ENCODE assay signal across 20 mouse cellular contexts in genomic region chr2:132195602-132196001, GRCm38 (mm10). TPM values are rescaled to one million over a fixed set of nuclear protein-coding genes. Genes with fewer than 3 reads are reported as not detected.
A peak's percentile ranks its signal among the peaks of the same experiment; 100 is the strongest.
DNase-seq lines count a peak whose midpoint lies in the region; ATAC-seq and TF ChIP-seq lines count a peak whose summit lies in the region.
"Had no signal": no experiment of that assay in that cellular context is flagged by ENCODE, and none has a peak within 500 bp of the region (broad histone marks: within the 10 kb centered on the region; RNA-seq: fewer than 3 reads in every experiment).

No protein-coding gene starts in this region.

- H3K4me2 ChIP-seq in heart, embryonic 12.5 days = no peak overlapping the region
- H3K4me2 ChIP-seq: hindbrain, embryonic 12.5 days; hindbrain, embryonic 15.5 days had no signal

- H3K9me3 ChIP-seq in heart, embryonic 12.5 days (replicated peaks) = no peaks in the 10 kb centered on the region
- no peaks in the 10 kb centered on the region for H3K9me3 ChIP-seq in forebrain, embryonic 10.5 days
- H3K9me3 ChIP-seq: heart, embryonic 10.5 days; hindbrain, embryonic 12.5 days; hindbrain, embryonic 15.5 days had no signal

- H3K36me3 ChIP-seq in heart, embryonic 12.5 days = no peaks in the 10 kb centered on the region
- no peaks in the 10 kb centered on the region for H3K36me3 ChIP-seq in C2C12 (ENCODE audit: control insufficient read depth, insufficient read depth)
- no peaks in the 10 kb centered on the region for H3K36me3 ChIP-seq in forebrain, embryonic 10.5 days (replicated peaks)
- H3K36me3 ChIP-seq: heart, embryonic 10.5 days; hindbrain, embryonic 12.5 days; hindbrain, embryonic 15.5 days had no signal

- WGBS in heart, embryonic 12.5 days = 91% methylated on average over 2 of the region's 2 CpGs
- WGBS in forebrain, embryonic 10.5 days = 87% methylated on average over 2 of the region's 2 CpGs

- no peak overlapping the region for H3K9ac ChIP-seq in heart, embryonic 12.5 days
- H3K9ac ChIP-seq: forebrain, postnatal 0 days; hindbrain, embryonic 12.5 days; hindbrain, embryonic 15.5 days had no signal

- no peaks in the 10 kb centered on the region for H3K79me2 ChIP-seq in C2C12 (ENCODE audit: control insufficient read depth, insufficient read depth)

- H3ac ChIP-seq in C2C12 (ENCODE audit: control insufficient read depth, insufficient read length, low read depth) = no peak overlapping the region

- no peak for ATAC-seq in heart, embryonic 12.5 days (ENCODE audit: insufficient number of reproducible peaks, low FRiP score)
- ATAC-seq: activated CD4-positive, CD25-positive, alpha-beta regulatory T cell, adult 4 months; forebrain, embryonic 14.5 days; forebrain, postnatal 0 days; intestine, postnatal 0 days had no signal

- H3K27me3 ChIP-seq in heart, embryonic 12.5 days (replicated peaks) = no peaks in the 10 kb centered on the region
- H3K27me3 ChIP-seq in C2C12 (ENCODE audit: control insufficient read depth, insufficient read depth, insufficient read length) = no peaks in the 10 kb centered on the region
- H3K27me3 ChIP-seq in forebrain, embryonic 10.5 days (ENCODE audit: poor library complexity, severe bottlenecking) = no peaks in the 10 kb centered on the region
- H3K27me3 ChIP-seq: hindbrain, embryonic 12.5 days; hindbrain, embryonic 15.5 days had no signal

- H3K79me3 ChIP-seq in C2C12 (ENCODE audit: low read depth) = no peaks in the 10 kb centered on the region

- no peaks in the 10 kb centered on the region for H3K4me1 ChIP-seq in heart, embryonic 12.5 days (replicated peaks)
- peaks cover 8% of the 10 kb centered on the region for H3K4me1 ChIP-seq in forebrain, embryonic 10.5 days
- H3K4me1 ChIP-seq: heart, embryonic 10.5 days; hindbrain, embryonic 12.5 days; hindbrain, embryonic 15.5 days had no signal

- no peak overlapping the region for H3K27ac ChIP-seq in heart, embryonic 12.5 days (ENCODE audit: poor library complexity, severe bottlenecking)
- no peak overlapping the region for H3K27ac ChIP-seq in forebrain, embryonic 10.5 days
- H3K27ac ChIP-seq: heart, adult 2 months; heart, embryonic 10.5 days; hindbrain, embryonic 12.5 days; hindbrain, embryonic 15.5 days had no signal

- H3K4me3 ChIP-seq in heart, embryonic 12.5 days = no peak overlapping the region
- no peak overlapping the region for H3K4me3 ChIP-seq in C2C12 (ENCODE audit: insufficient read depth, poor library complexity, severe bottlenecking)
- no peak overlapping the region for H3K4me3 ChIP-seq in forebrain, embryonic 10.5 days
- H3K4me3 ChIP-seq: heart, adult 2 months; heart, embryonic 10.5 days; hindbrain, embryonic 12.5 days; hindbrain, embryonic 15.5 days had no signal

- DNase-seq in adrenal gland, postnatal 36 days = peak; percentile 8 to 22
- DNase-seq in adrenal gland, postnatal 4 days (ENCODE audit: low spot score in 2 of 2) = no peak
- peak; percentile 24 for DNase-seq in heart, adult 11 months
- DNase-seq in brain, adult 2 months (ENCODE audit: low read depth, low spot score) = peak; percentile 5
- no peak for DNase-seq in layer of hippocampus, postnatal 14 days (ENCODE audit: low spot score in 2 of 2)
- no peak for DNase-seq in forebrain, embryonic 10.5 days (ENCODE audit: extremely low spot score, low spot score)
- DNase-seq: cerebellum, adult 18-20 months; cerebellum, adult 9-10 months; cerebellum, postnatal 14 days; forebrain, postnatal 0 days; gastrocnemius, postnatal 10 days; heart, adult 2 months had no signal

- no peak for TF ChIP-seq CTCF in C2C12 (IDR thresholded peaks at IDR 0.05; ENCODE audit: control insufficient read depth, insufficient read depth, insufficient read length)

TF ChIP-seq in C2C12, 6 proteins besides CTCF, POLR2A, EP300 and RAD21:
- TF ChIP-seq MYOD1 (IDR thresholded peaks at IDR 0.05; ENCODE audit: control insufficient read depth, insufficient read length, low read depth) (peak; percentile 32), FOSL1 (IDR thresholded peaks at IDR 0.05; ENCODE audit: insufficient read depth, low read length, poor library complexity, severe bottlenecking) (no peak), MAX (IDR thresholded peaks at IDR 0.05) (no peak), USF1 (IDR thresholded peaks at IDR 0.05; ENCODE audit: low read depth) (no peak), MYOG (IDR thresholded peaks at IDR 0.05; ENCODE audit: control insufficient read depth, extremely low read depth, insufficient read length) (no peak), CEBPB (IDR thresholded peaks at IDR 0.05; ENCODE audit: low read depth) (no peak)

RNA-seq across cellular contexts. Expression of gene Slc23a2, which starts 50.7 kb away (rescaled TPM):
- total RNA-seq in adrenal gland, postnatal 36 days (2021) = 100 to 1,000 TPM in 1 of 2 experiments, 10 to 100 TPM in 1; 85.9 to 282 TPM
- 10 to 100 TPM; 60.4 to 67.4 TPM for total RNA-seq in adrenal gland, postnatal 4 days (2021)
- polyA plus RNA-seq in heart, embryonic 12.5 days (2016; fragmentation: Nextera tagmentation; extraction: Ambion mirVana) = 10.1 and 12.1 TPM in 2 replicates
- 12.0 TPM for polyA plus RNA-seq in C2C12 (2012; fragmentation: generic; extraction: Trizol)
- 10 to 100 TPM; 88.9 to 94.1 TPM for total RNA-seq in layer of hippocampus, postnatal 14 days (2021)
- polyA plus RNA-seq in forebrain, embryonic 10.5 days (2016; fragmentation: Nextera tagmentation; extraction: Ambion mirVana) = 10.9 and 12.6 TPM in 2 replicates

RNA-seq across cellular contexts. Expression of gene Tmem230, which starts 52.0 kb away (rescaled TPM):
- total RNA-seq in adrenal gland, postnatal 36 days (2021) = 10 to 100 TPM; 42.7 to 48.1 TPM
- total RNA-seq in adrenal gland, postnatal 4 days (2021) = 10 to 100 TPM; 37.5 to 39.1 TPM
- 40.3 and 40.7 TPM in 2 replicates for polyA plus RNA-seq in heart, embryonic 12.5 days (2016; fragmentation: Nextera tagmentation; extraction: Ambion mirVana)
- 29.1 TPM for polyA plus RNA-seq in C2C12 (2012; fragmentation: generic; extraction: Trizol)
- total RNA-seq in layer of hippocampus, postnatal 14 days (2021) = 10 to 100 TPM; 25.8 to 27.7 TPM
- polyA plus RNA-seq in forebrain, embryonic 10.5 days (2016; fragmentation: Nextera tagmentation; extraction: Ambion mirVana) = 35.2 and 36.1 TPM in 2 replicates

RNA-seq across cellular contexts. Expression of gene Pcna, which starts 57.5 kb away (rescaled TPM):
- total RNA-seq in adrenal gland, postnatal 36 days (2021) = 100 to 1,000 TPM in 1 of 2 experiments, 10 to 100 TPM in 1; 96.5 to 111 TPM
- total RNA-seq in adrenal gland, postnatal 4 days (2021) = 100 to 1,000 TPM; 141 to 161 TPM
- 172 and 177 TPM in 2 replicates for polyA plus RNA-seq in heart, embryonic 12.5 days (2016; fragmentation: Nextera tagmentation; extraction: Ambion mirVana)
- 228 TPM for polyA plus RNA-seq in C2C12 (2012; fragmentation: generic; extraction: Trizol)
- 10 to 100 TPM; 45.3 to 51.5 TPM for total RNA-seq in layer of hippocampus, postnatal 14 days (2021)
- polyA plus RNA-seq in forebrain, embryonic 10.5 days (2016; fragmentation: Nextera tagmentation; extraction: Ambion mirVana) = 470 and 483 TPM in 2 replicates

Comparison
In these comparisons a context has a peak if more than half of its experiments do, and no peak if none do; other contexts are left out.
1. DNase-seq: peak in adrenal gland, postnatal 36 days (2 of 2), heart, adult 11 months (single experiment) and brain, adult 2 months (single experiment); none in adrenal gland, postnatal 4 days (0 of 2), layer of hippocampus, postnatal 14 days (0 of 2) and forebrain, embryonic 10.5 days (single experiment).